Mouse (Mus musculus) lung, postnatal 36 days (tissue): ENCODE measurements around the gene Tcf12.

Source experiments
- DNase-seq: peaks from one replicate; pipeline ENCODE4 v3.0.0; 2022; ENCODE audit warnings: mixed read lengths

Gene Tcf12

DNA sequence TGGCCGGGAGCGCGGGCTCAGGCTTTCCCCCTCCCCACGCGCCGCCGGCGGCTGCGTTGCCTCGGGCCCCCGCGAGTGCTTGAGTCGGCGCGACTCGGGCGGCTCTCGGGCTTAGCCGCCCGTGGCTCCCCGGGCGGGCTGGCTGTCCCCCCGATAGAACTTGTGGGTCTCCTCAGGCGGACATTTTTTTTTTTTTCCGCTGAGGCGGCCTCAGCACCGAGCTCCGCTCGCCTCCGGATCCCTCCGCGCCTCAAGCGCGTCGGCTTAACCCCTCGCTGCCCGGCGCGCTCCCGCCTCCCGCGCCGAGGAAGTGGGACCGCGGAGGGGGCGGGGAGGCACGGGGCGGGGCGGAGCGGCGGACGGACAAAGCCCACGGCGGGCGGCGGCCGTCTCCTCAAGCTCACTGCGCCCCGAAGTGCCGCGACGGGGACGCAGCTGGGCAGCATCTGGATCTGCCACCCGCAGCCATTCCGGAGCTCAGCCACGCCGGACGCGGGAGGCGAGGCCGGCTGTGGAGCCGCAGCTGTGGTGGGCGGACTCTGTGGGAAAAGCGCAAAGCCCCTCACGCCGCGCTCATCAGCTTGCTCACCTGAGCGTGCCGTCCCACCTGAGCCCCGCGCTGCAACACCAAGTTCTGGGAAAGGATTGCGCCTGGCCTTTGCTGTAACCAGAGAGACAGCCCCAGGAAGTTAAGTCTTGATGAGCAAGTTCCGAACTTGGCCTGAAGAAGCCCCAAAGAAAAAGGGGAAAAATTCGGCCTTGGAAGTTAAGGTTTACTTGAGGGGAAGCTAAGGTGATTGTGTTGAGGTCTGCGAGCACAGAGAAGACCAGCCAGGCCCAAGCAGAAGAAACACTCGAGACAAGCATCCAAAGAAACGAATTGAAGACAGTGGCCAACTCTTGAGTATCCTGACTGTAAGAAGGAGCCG, at the start of gene Tcf12:
Gene Tcf12, minus strand, starts transcription at position 250 of the 929 bp plus-strand sequence.
- DNase-seq, result peak; percentile 89

- DNase-seq, result no peak
These were observed 46.7 kb upstream of the Tcf12 start for GRCm38 (mm10) chr9:72158392-72158791.

DNA sequence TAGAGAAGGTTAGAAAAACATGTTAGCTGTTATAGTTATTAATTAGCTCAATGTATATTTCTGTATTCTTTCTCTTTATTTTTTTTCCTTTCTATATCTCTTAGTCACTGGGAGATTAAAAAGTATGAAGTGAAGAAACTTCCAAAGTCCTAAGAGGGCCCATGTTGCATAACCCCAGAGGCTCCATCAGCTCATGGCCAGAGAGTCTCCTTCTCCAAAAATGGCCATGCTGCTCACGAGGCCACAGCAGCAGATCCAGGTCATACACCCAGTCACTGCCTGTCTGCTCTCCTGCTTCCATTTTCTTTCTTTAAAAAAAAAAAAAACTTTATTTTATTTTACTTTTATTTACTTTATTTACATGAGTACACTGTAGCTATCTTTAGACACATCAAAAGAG, 45.4 kb upstream of the Tcf12 start:
- DNase-seq, result no peak

GRCm38 (mm10) chr9:72155250-72156138, 43.8 kb upstream of the Tcf12 start:
- no peak for DNase-seq

DNA sequence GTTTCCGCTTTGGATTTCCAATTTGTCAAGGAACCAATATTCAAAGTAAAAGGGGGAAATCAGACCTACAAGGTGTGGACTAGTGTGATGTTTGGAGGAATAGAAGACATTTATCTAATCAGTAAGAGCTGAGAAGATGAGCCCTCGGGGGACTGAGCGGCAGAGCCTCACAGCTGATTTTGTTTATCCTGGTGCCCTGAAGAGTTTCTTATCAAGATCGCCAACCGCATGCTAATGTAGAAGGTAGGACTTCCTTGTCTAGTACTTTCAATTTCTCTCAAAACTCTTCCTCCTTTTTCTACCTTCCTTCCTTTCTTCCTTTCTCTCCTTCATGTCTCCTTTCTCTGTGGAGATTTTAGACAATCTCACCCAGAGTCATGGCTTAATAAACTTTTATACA, 32.5 kb upstream of the Tcf12 start:
- no peak for DNase-seq

DNA sequence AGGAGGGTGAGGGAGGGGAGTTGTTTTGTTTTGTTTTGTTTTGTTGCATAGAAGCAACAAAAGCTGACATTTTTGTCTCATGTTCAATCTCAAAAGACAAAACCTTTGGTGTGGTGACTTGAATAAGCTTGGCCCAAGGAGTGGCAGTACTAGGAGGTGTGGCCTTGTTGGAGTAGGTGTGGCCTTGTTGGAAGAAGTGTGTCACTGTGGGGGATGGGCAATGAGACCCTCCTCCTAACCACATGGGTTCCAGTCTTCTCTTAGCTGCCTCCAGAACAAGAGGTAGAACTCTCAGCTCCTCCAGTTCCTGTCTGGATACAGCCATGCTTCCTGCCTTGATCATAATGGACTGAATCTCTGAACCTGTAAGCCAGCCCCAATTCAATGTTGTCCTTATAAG, 26.2 kb upstream of the Tcf12 start:
- DNase-seq, result no peak

DNA sequence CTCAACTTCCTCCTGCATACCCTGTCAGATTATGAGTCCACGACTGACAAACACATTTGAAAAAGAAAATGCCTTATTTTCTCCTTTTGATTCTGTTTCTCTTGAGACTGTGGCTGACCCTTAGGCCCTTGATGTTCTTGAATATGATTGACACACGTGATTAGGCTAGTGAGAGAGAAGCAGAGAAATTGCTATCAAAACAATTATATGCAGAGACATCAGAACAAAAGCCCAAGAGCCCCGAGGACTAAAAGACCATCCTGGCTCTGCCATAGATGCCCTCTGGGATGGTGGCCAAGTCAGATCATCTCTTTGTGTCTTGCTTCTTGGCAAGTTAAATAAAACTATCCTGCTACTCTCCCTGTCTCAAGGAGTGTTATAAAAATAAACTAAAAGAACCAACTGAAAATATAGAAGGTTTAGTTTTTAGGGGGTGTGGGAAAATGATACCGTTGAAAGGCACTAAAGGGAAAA, 22.1 kb upstream of the Tcf12 start:
- no peak for DNase-seq

DNA sequence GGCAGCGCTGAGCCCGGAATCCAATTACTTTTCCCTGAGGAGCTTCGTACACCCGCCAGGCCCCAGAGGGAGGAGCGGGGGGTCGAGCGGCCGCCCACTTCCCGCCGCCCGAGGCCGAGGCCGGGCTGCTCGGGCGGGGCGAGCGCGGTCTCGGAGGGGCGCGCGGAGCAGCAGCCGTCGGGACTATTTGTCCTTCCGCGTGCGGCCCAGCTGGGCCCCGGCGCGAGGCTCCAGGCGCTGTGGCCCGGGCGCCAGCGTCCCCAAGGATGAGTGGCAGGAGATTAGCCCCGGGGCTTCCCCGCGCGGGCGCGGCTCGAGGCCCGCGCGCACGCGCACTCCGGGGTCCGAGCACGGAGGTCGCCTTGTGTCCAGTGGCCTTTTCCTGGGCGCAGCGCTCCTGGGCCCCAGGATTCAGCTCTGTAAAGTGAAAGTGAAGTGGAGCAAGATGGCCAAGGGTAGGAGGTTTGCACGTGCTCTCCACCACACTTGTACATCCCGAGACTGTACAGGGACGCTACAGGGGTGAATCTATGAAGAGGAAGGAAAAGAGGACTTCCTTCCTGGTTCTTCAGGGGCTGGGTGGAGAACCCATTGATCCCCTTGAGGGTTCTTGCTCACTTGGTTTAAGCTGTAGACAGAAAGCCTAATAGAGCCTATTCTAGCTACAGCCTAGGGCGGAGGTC, 21.6 kb upstream of the Tcf12 start:
- peak; percentile 89 for DNase-seq

GRCm38 (mm10) chr9:72132728-72133088, 21.0 kb upstream of the Tcf12 start:
- DNase-seq, result no peak

GRCm38 (mm10) chr9:72129884-72130283, 18.2 kb upstream of the Tcf12 start:
- DNase-seq, result no peak

- DNase-seq, result no peak
These were observed 13.8 kb upstream of the Tcf12 start for GRCm38 (mm10) chr9:72125442-72125841.

- DNase-seq, result no peak
These were observed 6.8 kb upstream of the Tcf12 start for GRCm38 (mm10) chr9:72118490-72118889.

DNA sequence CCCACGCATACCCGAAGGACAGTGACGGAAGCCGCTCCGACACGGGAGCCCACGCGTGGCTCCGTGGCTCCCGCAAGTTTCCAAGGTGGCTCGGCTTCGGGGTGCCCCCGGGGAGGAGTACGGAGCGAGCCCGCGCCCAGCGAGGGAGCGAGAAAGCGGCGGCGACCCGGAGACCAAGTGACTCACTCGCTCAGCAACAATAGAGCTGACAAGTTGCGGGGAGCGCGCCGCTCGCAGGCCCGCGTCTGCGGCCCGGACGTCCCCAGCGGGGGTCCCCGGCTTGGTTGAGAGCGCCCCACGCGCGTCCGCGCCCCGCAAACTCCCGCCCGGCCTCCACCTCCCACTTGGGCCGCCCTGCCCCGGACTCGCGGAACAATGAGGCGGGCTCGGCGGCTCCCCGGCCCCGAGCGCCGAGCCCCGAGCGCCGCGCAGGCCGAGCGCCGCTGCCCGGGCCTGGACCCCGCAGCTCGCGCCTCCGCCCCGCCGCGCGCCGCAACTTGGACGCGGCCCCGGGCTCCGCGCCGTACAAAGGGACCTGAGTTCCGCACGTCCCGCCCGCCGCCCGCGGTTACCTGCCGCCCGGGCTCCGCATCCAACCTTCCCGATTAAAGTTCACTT, 558 bp downstream of the Tcf12 start:
- DNase-seq, result peak; percentile 48

DNA sequence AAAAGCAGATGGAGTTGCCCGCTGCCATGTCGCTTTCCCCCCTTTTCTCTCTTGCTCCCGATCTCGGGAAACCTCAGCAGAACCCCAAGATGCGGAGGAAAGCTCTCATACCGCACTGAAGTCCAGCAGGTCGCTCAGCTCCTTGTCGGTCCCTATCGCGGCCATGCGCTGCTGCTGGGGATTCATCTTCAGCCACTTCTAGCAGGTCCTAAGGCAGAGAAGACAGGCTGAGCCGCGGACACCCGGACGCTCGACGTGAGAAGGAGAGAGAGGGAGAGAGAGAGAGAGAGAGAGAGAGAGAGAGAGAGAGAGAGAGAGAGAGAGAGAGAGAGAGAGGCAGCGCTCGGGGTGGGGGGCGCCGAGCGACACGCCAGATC, 1.1 kb downstream of the Tcf12 start:
- peak; percentile 37 for DNase-seq

DNA sequence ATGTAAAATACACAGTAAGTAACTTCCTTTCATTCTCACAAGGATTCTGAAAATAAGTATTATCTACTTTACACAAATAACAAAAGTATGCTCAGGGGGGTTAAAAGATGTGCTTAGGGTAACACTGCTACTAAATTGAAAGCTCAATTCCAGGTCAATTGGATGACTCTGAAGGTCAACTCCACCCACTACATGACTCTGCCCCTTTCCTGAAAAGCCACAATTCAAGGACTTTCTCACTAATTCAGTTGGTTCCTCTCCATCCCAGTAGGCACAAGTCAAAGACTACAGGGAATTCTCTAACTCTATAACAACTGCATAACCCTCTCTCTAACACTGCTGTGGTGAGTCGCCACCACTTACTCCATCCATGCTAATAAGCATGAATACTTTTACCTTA, 8.2 kb downstream of the Tcf12 start:
- no peak for DNase-seq

GRCm38 (mm10) chr9:72099945-72100685, 11.6 kb downstream of the Tcf12 start:
- DNase-seq, result no peak

DNA sequence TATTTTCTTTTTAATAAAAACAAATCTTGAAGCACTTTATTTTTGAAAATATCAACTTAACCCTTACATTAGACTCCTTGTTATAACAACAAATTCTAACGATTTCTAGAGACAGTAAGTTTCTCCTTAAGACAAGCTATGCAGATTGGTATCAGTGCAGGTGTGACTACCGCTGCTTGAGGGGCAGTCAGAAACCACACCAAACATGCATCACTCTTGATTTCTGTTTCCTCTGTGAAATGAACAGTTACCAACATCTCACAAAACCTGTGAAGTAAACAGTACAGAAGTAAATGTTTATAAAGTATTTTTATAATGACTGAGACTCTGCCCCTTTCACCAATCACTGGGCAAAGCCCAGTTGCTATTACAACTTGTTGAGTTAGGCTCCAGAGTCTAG, 13.6 kb downstream of the Tcf12 start:
- DNase-seq, result no peak

DNA sequence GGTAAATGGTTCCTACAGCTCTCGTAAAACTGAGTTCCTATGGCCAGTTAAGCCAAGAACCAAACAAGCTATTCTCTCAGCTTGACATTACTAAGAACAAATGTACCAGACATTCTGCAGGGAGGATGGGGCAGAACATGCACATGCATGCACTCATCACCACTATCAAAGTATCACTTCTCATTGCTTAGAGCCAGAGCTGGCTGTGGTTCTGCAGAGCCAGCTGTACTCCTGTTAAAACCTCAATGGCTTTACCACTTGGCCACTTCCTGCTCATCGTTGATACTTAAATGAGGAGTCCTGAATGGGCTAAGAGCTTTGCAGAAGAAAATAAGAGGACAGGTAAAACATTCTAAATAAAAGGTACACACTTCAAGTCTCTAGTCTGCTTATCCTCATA, 14.6 kb downstream of the Tcf12 start:
- no peak for DNase-seq

- DNase-seq, result no peak
These were observed 17.0 kb downstream of the Tcf12 start for GRCm38 (mm10) chr9:72094675-72095074.

DNA sequence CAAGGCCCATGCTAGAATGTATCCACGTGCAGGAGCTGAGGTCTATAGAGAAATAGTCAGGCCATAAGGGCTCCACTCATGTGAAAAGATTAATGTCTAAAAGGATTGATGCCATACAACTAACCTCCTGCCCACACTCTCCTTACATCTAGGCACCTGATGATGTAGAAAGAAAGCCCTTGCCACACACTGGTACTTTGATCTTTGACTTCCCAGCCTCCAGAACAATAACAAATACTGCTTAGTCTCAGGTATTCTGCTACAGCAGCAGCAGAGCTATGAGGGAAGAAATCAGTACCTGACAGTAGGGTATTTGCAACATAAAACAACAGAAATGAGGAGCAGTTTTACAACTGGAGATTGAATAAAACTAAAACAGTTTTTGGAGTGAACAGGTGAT, 19.5 kb downstream of the Tcf12 start:
- no peak for DNase-seq

- no peak for DNase-seq
These were observed 22.6 kb downstream of the Tcf12 start for GRCm38 (mm10) chr9:72088893-72089611.
